Mouse (Mus musculus) thymus, adult 2 months (tissue): Measurements from ENCODE around the gene Zscan2.

ENCODE experiments used
- CTCF ChIP-seq: fragments of 200-500 bp; IDR thresholded peaks from 2 replicates; pipeline ENCODE4 v1.5.1; 2012; ENCODE audit warnings: mild to moderate bottlenecking, control low read depth, low read length, moderate library complexity, borderline replicate concordance; ENCODE audit not compliant: control insufficient read depth, poor library complexity, insufficient read depth; ENCODE audit errors: extremely low read depth
- POLR2A ChIP-seq: fragments of 200-500 bp; IDR thresholded peaks from 2 replicates; pipeline ENCODE4 v1.6.1; 2012; ENCODE audit warnings: mild to moderate bottlenecking, low read length, control low read depth, moderate library complexity; ENCODE audit not compliant: control insufficient read depth, poor library complexity, insufficient read depth; ENCODE audit errors: extremely low read depth

- TF ChIP-seq CTCF (no peak), POLR2A (no peak)
Observed at GRCm38 (mm10) chr7:80893086-80893752, 32.5 kb downstream of the Zscan2 start.
